Mouse (Mus musculus) ovary, postnatal 14 days (tissue): ENCODE measurements around the gene Gm5286.
"Not testable (repeated sequence)": the region's sequence is repeated elsewhere in the genome, so short reads cannot be mapped to it uniquely, and the experiment has no call there.

Source experiments
- DNase-seq: peaks from one replicate; pipeline ENCODE4 v3.0.0; 2022; ENCODE audit warnings: low spot score

The Gm5286 gene

DNA sequence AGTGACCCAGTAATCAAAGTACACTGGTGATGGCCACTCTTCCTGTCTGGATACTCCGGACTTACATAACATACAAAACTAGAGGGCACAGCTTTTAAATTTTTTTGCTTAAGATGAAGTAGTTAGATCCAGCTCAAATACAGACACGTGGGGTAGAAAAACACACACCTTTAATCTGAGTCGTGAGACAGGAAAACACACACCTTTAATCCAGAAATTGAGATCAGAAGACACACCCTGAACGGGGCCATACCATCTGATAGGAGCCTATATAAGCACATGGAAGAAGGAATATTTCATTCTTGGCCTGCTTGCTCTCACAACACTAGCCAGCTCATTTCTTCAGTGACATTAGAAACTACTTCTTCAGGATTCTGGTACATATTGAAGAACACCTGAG, at the start of gene Gm5286:
Gm5286 (plus strand) TSS at position 301 of the 400 bp plus-strand sequence.
- DNase-seq, result not testable (repeated sequence)

DNA sequence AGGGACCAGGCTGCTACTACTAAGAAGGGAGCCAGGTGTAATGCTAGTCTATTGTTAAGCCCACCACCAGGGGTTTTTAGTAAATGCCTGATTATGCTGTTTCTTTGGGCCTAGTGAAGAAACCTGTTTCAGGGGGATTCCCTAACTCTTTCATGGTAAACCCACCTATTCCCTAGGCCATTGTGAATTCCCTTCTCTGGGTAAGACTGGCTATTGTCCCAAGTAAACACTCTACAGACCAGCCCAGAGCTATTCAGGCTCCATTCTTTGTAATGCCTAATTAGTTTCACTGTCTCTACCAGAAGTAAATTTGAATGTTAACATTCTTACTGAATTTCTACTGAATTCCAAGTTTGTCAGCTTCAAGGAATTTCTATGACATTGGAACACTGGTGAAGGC, 29.2 kb upstream of the Gm5286 start:
- not testable (repeated sequence) for DNase-seq

DNA sequence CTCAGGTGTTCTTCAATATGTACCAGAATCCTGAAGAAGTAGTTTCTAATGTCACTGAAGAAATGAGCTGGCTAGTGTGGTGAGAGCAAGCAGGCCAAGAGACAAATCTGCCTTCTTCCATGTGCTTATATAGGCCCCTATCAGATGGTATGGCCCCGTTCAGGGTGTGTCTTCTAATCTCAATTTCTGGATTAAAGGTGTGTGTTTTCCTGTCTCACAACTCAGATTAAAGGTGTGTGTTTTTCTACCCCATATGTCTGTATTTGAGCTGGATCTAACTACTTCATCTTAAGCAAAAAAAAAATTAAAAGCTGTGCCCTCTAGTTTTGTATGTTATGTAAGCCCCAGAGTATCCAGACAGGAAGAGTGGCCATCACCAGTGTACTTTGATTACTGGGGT, 18.4 kb upstream of the Gm5286 start, which contains the start of gene Gm10696:
Gm10696 (minus strand) TSS at position 101 of the 400 bp plus-strand sequence.
- DNase-seq, result not testable (repeated sequence)
